Mouse (Mus musculus): Measurements from ENCODE around the gene Traf3. TPM values are rescaled to one million over a fixed set of nuclear protein-coding genes. Genes with fewer than 3 reads are reported as not detected.
A peak's percentile ranks its signal among the peaks of the same experiment; 100 is the strongest.

Traf3 gene
- total and polyA plus RNA-seq, 3 experiments: 22.7 to 35.6 (median 25.7) TPM

GRCm38 (mm10) chr12:111250116-111250515 lies 83.9 kb downstream of the Traf3 start:
- DNase-seq: no peak

GRCm38 (mm10) chr12:111251227-111251626 lies 85.1 kb downstream of the Traf3 start:
- no peak for DNase-seq

- DNase-seq: no peak
Measured at GRCm38 (mm10) chr12:111263650-111264049, 97.5 kb downstream of the Traf3 start.

GRCm38 (mm10) chr12:111265212-111265611 lies 99.0 kb downstream of the Traf3 start:
- DNase-seq: no peak

GRCm38 (mm10) chr12:111266592-111266991 lies 100.4 kb downstream of the Traf3 start:
- no peak for DNase-seq

- DNase-seq: no peak
Measured at GRCm38 (mm10) chr12:111267673-111268325, 101.6 kb downstream of the Traf3 start.

- DNase-seq: no peak
Measured at GRCm38 (mm10) chr12:111270629-111271277, 104.6 kb downstream of the Traf3 start, which contains the start of gene Amn. Gene Amn (plus strand): TSS chr12:111271095.

- no peak for DNase-seq
Measured at GRCm38 (mm10) chr12:111271406-111271805, 105.2 kb downstream of the Traf3 start.

- no peak for DNase-seq
Measured at GRCm38 (mm10) chr12:111271966-111272365, 105.8 kb downstream of the Traf3 start.

GRCm38 (mm10) chr12:111272420-111272819 lies 106.2 kb downstream of the Traf3 start:
- DNase-seq: peak; percentile 81

GRCm38 (mm10) chr12:111274006-111274405 lies 107.8 kb downstream of the Traf3 start:
- no peak for DNase-seq

- DNase-seq: no peak
Measured at GRCm38 (mm10) chr12:111274447-111275149, 108.4 kb downstream of the Traf3 start.

GRCm38 (mm10) chr12:111275150-111275841 lies 109.1 kb downstream of the Traf3 start:
- DNase-seq: peak; percentile 85

GRCm38 (mm10) chr12:111276371-111276770 lies 110.2 kb downstream of the Traf3 start:
- no peak for DNase-seq

GRCm38 (mm10) chr12:111283573-111283972 lies 117.4 kb downstream of the Traf3 start:
- no peak for DNase-seq

- DNase-seq: no peak
Measured at GRCm38 (mm10) chr12:111284532-111284931, 118.4 kb downstream of the Traf3 start.

- no peak for DNase-seq
Measured at GRCm38 (mm10) chr12:111293025-111293424, 126.9 kb downstream of the Traf3 start.

- no peak for DNase-seq
Measured at GRCm38 (mm10) chr12:111301322-111302017, 135.3 kb downstream of the Traf3 start.

GRCm38 (mm10) chr12:111302018-111302345 lies 135.8 kb downstream of the Traf3 start:
- DNase-seq: no peak

GRCm38 (mm10) chr12:111303702-111304337 lies 137.7 kb downstream of the Traf3 start:
- DNase-seq: no peak

GRCm38 (mm10) chr12:111306821-111307220 lies 140.7 kb downstream of the Traf3 start:
- peak; percentile 90 for DNase-seq
